Mouse (Mus musculus) G1E-ER4 (cell line): ENCODE results near the gene Adarb1. TPM values are rescaled to one million over a fixed set of nuclear protein-coding genes. Genes with fewer than 3 reads are reported as not detected.

Experiments
- GATA1 ChIP-seq: IDR thresholded peaks from one replicate; pipeline ENCODE4 v1.8.0; 2012; ENCODE audit warnings: low read length, inconsistent platforms
- polyA plus RNA-seq: library from polyadenylated mRNA; stranded (reverse); fragments of >175 nt; gene quantifications from 2 replicates; pipeline ENCODE4 v1.2.3, GENCODE M21; 2012

Gene Adarb1
- polyA plus RNA-seq, 1 experiment = not detected

- no peak for TF ChIP-seq GATA1
These were observed 23.7 kb upstream of the Adarb1 start for GRCm38 (mm10) chr10:77441812-77442211.

DNA sequence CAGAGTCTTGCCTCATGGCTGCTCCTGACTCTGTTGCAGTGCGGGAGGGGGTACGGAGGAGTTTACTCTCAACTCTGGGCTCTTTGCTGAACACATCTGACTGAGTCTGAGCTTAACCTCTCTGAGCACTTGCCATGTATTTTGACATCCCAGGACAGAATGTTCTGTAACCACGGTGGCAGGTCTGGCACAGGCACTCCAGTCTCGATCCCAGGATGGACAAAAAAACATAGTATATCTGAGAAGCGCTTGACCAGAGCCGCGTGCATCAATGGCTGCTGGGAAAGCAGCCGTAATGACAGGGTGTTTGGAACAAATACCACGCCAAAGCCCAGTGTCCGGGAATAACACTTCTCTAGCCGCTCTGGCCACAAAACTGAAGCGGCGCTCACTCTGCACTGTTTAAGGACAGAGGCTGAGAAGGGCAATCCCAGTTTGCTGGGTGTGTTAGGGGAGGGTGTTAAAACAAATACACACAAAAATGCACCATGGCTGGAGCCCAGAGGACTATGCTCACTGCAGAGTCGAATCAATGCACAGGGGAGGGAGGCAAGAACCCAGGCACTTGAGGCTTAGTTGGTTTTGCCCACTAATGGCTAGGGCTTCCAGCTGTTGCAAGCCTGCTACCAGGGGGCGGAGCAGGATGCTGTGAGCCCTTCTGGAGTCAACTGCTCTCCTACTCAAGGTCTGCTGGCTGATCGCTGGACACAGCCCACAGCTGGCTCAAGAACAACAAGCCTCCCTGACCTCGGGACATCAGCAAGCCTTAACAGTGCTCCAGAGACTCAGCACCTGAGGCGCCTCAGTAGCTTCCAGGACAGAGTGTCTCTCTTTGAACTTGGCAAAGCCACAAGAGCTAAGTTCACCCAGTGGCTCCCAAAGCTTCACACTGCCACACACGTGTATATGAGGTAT, 23.0 kb upstream of the Adarb1 start:
- TF ChIP-seq GATA1 = no peak

DNA sequence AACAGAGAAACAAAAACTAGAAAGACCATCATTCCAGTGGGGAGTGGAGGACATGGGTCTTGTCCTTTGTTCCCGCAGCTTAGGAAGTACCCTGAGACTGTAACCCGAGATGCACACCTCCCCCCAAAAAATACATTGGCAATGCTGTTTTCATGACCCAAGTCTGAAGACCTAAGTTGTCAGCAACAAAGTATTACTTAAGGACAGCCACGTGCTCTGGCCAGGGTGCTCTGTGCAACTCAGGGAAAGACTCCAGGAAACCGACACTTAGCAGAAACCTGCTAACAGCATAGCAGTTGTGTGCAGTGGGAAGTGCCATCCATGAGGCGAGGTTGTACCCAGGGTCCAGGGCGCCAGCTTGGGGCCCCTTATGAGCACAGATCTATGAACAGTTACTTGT, 22.2 kb upstream of the Adarb1 start:
- TF ChIP-seq GATA1 = no peak

- no peak for TF ChIP-seq GATA1
These were observed 21.0 kb upstream of the Adarb1 start for GRCm38 (mm10) chr10:77439026-77439425.

- no peak for TF ChIP-seq GATA1
These were observed 20.0 kb upstream of the Adarb1 start for GRCm38 (mm10) chr10:77438021-77438420.

DNA sequence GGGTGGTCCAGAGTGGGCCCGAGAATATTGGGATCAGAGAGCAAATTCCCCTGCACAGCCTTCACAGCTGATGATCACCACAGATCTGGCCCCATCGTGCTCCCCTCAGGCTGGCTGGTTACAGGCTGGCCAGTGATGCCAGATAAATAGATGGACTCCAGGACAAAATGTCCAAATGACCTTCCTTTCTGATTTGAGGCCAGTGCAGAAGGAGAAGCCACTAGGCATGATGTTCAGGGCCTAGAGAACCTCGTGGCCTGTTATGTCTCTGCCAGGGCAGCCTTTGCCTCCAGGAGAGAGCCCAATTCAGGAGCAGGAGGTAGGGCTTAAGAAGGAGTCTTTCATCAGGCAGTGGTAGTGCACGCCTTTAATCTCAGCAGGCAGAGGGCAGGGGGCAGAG, 17.3 kb upstream of the Adarb1 start:
- no peak for TF ChIP-seq GATA1

DNA sequence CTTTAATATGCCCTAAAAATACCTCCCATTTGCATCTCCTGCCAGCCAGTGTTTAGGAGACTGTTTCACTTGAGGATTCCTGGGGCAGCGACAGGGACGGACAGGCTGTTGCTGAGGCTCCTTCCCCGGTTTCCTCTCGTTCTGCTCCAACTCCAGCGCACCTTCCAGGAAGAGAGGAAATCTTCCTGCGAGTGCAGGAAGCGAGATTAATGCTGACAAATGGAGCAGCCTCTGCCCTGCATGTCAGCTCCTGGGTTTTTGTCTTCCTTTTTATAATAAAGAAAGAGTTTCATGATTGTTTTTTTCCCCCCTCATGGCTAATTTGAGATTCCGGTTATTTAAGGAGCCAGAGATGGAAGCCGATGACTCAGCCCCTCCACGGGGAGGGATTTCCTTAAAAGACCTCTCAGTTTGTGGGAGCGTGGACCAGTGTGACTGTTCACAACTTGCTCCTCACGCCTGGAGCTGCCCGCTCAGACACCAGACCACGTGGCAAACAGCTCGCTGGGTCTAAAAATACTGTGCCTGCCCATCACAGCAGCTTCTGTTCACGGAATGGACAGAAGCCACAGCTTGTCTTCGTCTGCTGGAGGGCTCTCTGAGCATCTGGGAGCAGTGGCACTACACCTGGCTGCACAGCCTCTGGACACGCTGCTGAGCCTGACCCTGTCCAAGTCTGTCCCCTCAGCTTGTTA, 16.5 kb upstream of the Adarb1 start:
- no peak for TF ChIP-seq GATA1

DNA sequence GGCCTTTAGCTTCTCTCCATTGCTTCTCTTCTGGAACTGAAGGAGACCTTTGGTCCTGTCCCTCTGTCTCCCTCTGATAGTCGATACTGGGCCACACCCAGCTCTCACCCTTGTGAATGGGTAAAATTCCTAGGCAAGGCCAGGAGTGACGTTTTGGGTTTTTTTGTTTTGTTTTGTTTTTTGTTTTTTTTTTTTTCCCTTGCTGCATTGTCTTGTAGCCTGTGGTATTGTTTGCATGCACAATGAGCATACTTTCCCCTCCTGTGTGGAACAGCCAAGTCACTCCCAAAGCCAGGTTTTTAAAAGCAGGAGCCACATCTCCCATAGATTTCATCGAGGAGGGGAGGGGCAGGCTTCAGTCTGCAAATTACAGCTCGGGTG, 16.0 kb upstream of the Adarb1 start:
- no peak for TF ChIP-seq GATA1

GRCm38 (mm10) chr10:77430771-77431170, 12.7 kb upstream of the Adarb1 start:
- TF ChIP-seq GATA1 = no peak

DNA sequence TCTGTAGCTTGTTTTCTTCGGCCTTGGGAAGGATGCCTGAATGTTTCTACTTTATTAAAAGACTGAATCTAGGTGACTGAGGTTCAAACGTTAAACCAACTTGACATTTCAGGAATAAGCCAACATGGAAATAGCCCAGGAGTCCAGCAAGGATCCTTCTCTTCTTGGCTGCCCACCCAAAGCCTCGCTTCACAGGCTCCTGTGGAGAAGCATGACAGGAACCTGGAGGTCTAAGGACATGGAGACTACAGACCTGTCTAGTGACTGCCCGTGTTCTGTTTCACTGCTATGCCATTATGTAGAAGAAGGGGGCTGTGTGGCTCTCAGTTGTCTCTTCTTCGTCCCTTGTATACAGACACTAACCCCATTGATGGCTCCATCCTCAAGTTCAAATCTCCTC, 11.9 kb upstream of the Adarb1 start:
- TF ChIP-seq GATA1 = no peak

- no peak for TF ChIP-seq GATA1
These were observed 9.5 kb upstream of the Adarb1 start for GRCm38 (mm10) chr10:77427610-77428009.

DNA sequence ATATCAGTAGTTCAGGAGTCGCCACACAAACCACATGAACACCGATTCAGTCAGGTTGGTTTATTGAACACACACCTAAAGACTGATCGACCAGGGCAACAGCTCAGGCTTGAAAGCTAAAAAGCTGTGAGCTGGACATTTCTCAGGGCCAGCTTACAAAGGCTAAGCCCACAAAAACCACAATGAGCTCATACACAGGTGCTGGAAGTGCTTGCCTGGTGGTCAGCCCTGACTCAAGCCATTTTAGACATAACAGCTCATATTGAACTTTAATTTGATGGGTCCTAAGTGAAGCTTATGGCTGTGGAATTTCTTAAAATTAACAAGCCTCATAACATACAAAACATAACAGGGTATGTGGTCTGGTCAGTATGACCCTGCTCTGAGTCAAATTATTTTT, 2.1 kb upstream of the Adarb1 start:
- TF ChIP-seq GATA1 = no peak

- no peak for TF ChIP-seq GATA1
These were observed 599 bp downstream of the Adarb1 start for GRCm38 (mm10) chr10:77417240-77418102.

- no peak for TF ChIP-seq GATA1
These were observed 1.3 kb downstream of the Adarb1 start for GRCm38 (mm10) chr10:77416666-77417239.

GRCm38 (mm10) chr10:77415867-77416266, 2.2 kb downstream of the Adarb1 start:
- no peak for TF ChIP-seq GATA1

- TF ChIP-seq GATA1 = no peak
These were observed 4.3 kb downstream of the Adarb1 start for GRCm38 (mm10) chr10:77413791-77414190.

- no peak for TF ChIP-seq GATA1
These were observed 8.9 kb downstream of the Adarb1 start for GRCm38 (mm10) chr10:77409154-77409553.
